Mouse (Mus musculus) megakaryocyte, embryonic 14.5 days (primary cell): Measurements from ENCODE around the gene Snrpd2. TPM values are rescaled to one million over a fixed set of nuclear protein-coding genes. Genes with fewer than 3 reads are reported as not detected.

ENCODE experiments used
- H3K27me3 ChIP-seq: replicated peaks from 2 replicates; pipeline ENCODE3; 2012; ENCODE audit warnings: inconsistent platforms
- H3K36me3 ChIP-seq: replicated peaks from 2 replicates; pipeline ENCODE3; 2012; ENCODE audit warnings: low read length, inconsistent platforms, mixed read lengths
- H3K4me1 ChIP-seq: 2 replicates; pipeline ENCODE4 v1.6.1; 2012; ENCODE audit warnings: inconsistent platforms
- H3K4me3 ChIP-seq: replicated peaks from 2 replicates; pipeline ENCODE3; 2012; ENCODE audit warnings: moderate library complexity, mild to moderate bottlenecking, inconsistent platforms
- H3K9me3 ChIP-seq: 2 replicates; pipeline ENCODE4 v1.6.1; 2012; ENCODE audit warnings: inconsistent platforms
- FLI1 ChIP-seq: IDR thresholded peaks from 2 replicates; pipeline ENCODE4 v1.6.1; 2012; ENCODE audit warnings: low read length, inconsistent platforms, mixed read lengths
- GATA1 ChIP-seq: IDR thresholded peaks from 3 replicates; pipeline ENCODE4 v1.6.1; 2012; ENCODE audit warnings: mixed read lengths, low read length, inconsistent platforms, borderline replicate concordance
- polyA plus RNA-seq: library from polyadenylated mRNA; stranded (reverse); fragments of >175 nt; gene quantifications from 2 replicates; pipeline ENCODE4 v1.2.3, GENCODE M21; 2012; ENCODE audit warnings: low replicate concordance; ENCODE audit not compliant: insufficient read depth

Snrpd2 gene
- polyA plus RNA-seq, 1 experiment, result 69.4 TPM

- Histone ChIP-seq H3K27me3 (peaks cover 58% of the 10 kb centered on the region), H3K4me1 (peaks cover 74% of the 10 kb centered on the region), H3K9me3 (no peaks in the 10 kb centered on the region), H3K36me3 (no peaks in the 10 kb centered on the region), H3K4me3 (no peak overlapping the region)
- TF ChIP-seq GATA1 (no peak), FLI1 (no peak)
Observed at GRCm38 (mm10) chr7:19176516-19176947, 27.0 kb downstream of the Snrpd2 start.

- Histone ChIP-seq H3K9me3 (no peaks in the 10 kb centered on the region), H3K36me3 (peaks cover 2% of the 10 kb centered on the region), H3K4me1 (peaks cover 74% of the 10 kb centered on the region), H3K4me3 (no peak overlapping the region), H3K27me3 (peaks cover 51% of the 10 kb centered on the region)
- no peak for TF ChIP-seq GATA1
- TF ChIP-seq FLI1, result no peak
Observed at GRCm38 (mm10) chr7:19177216-19177615, 27.7 kb downstream of the Snrpd2 start.

DNA sequence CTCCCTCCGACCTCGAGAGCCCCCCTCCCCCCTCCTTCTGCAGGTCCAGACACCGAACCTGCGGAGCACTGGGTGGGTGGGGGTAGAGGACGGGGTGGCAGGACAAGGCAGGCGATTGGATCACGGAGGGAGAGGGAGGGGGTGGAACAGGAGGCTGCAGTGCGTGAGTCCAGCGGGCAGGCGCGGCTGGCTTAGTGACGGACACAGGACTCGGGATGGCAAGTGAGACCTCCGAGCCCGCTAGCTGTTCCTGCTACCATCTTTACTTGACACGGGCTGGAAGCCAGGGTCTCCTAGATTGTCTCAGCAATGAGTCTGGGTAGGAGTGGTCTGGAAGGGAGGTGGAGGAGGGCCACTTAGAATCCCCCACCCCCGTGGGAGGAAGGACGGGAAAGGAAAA, 28.5 kb downstream of the Snrpd2 start:
- Histone ChIP-seq H3K9me3 (no peaks in the 10 kb centered on the region), H3K4me3 (peak overlapping the region; percentile 89), H3K27me3 (peaks cover 44% of the 10 kb centered on the region), H3K36me3 (peaks cover 10% of the 10 kb centered on the region), H3K4me1 (peaks cover 74% of the 10 kb centered on the region)
- TF ChIP-seq FLI1, result no peak
- TF ChIP-seq GATA1, result no peak

- Histone ChIP-seq H3K36me3 (peaks cover 14% of the 10 kb centered on the region), H3K4me1 (peaks cover 74% of the 10 kb centered on the region), H3K27me3 (peaks cover 39% of the 10 kb centered on the region), H3K4me3 (peak overlapping the region; percentile 89), H3K9me3 (no peaks in the 10 kb centered on the region)
- no peak for TF ChIP-seq FLI1
- no peak for TF ChIP-seq GATA1
Observed at GRCm38 (mm10) chr7:19178443-19179092, 29.0 kb downstream of the Snrpd2 start.

GRCm38 (mm10) chr7:19179173-19179572, 29.7 kb downstream of the Snrpd2 start:
- Histone ChIP-seq H3K4me1 (peaks cover 80% of the 10 kb centered on the region), H3K4me3 (peak overlapping the region; percentile 89), H3K27me3 (peaks cover 34% of the 10 kb centered on the region), H3K36me3 (peaks cover 20% of the 10 kb centered on the region), H3K9me3 (no peaks in the 10 kb centered on the region)
- TF ChIP-seq GATA1 (no peak), FLI1 (no peak)

GRCm38 (mm10) chr7:19179936-19180335, 30.4 kb downstream of the Snrpd2 start:
- peak overlapping the region; percentile 89 for H3K4me3 ChIP-seq
- H3K27me3 ChIP-seq, result peaks cover 34% of the 10 kb centered on the region
- H3K36me3 ChIP-seq, result peaks cover 28% of the 10 kb centered on the region
- no peaks in the 10 kb centered on the region for H3K9me3 ChIP-seq
- TF ChIP-seq GATA1 (no peak), FLI1 (no peak)
- peaks cover 87% of the 10 kb centered on the region for H3K4me1 ChIP-seq

DNA sequence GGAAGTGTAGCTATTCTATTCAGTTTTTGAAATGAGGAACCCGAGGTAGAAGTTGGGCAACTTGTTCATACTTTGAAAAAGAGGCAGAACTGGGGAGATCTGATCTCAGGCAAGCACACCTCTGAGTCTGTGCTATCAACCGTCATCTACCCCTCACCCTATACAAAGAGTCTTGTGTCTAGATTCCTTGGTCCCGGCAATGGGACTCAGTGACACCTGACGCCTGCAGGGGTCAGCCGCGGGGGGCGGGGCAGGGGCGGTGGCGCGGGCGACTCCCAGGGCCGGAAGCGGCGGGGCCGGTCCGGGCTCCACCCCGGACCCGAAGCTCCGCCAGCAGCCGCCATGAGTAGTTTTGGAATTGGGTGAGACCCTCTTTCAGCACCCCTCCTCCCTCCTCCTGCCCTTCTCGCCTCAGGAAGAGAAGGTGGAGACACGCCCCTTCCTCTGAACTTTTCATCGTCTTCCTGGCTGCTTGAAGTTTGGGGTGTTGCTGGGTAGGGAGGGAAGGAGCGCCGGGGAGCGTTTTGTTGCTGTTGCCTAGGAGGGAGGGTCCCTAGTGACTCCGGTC, 31.4 kb downstream of the Snrpd2 start:
- Histone ChIP-seq H3K36me3 (peaks cover 38% of the 10 kb centered on the region), H3K4me1 (peaks cover 81% of the 10 kb centered on the region), H3K27me3 (peaks cover 27% of the 10 kb centered on the region), H3K4me3 (peak overlapping the region; percentile 97), H3K9me3 (no peaks in the 10 kb centered on the region)
- TF ChIP-seq FLI1, result no peak
- TF ChIP-seq GATA1, result no peak

GRCm38 (mm10) chr7:19184250-19184649, 34.7 kb downstream of the Snrpd2 start:
- Histone ChIP-seq H3K9me3 (no peaks in the 10 kb centered on the region), H3K27me3 (peaks cover 2% of the 10 kb centered on the region), H3K36me3 (peaks cover 68% of the 10 kb centered on the region), H3K4me3 (no peak overlapping the region), H3K4me1 (peaks cover 59% of the 10 kb centered on the region)
- TF ChIP-seq GATA1 (no peak), FLI1 (no peak)

- H3K4me3 ChIP-seq, result no peak overlapping the region
- H3K27me3 ChIP-seq, result no peaks in the 10 kb centered on the region
- TF ChIP-seq FLI1 (no peak), GATA1 (no peak)
- H3K4me1 ChIP-seq, result peaks cover 54% of the 10 kb centered on the region
- H3K9me3 ChIP-seq, result no peaks in the 10 kb centered on the region
- H3K36me3 ChIP-seq, result peaks cover 69% of the 10 kb centered on the region
Observed at GRCm38 (mm10) chr7:19184758-19185157, 35.2 kb downstream of the Snrpd2 start.

- peaks cover 12% of the 10 kb centered on the region for H3K9me3 ChIP-seq
- peaks cover 98% of the 10 kb centered on the region for H3K36me3 ChIP-seq
- no peaks in the 10 kb centered on the region for H3K27me3 ChIP-seq
- peaks cover 21% of the 10 kb centered on the region for H3K4me1 ChIP-seq
- TF ChIP-seq GATA1 (no peak), FLI1 (no peak)
- no peak overlapping the region for H3K4me3 ChIP-seq
Observed at GRCm38 (mm10) chr7:19194676-19195075, 45.2 kb downstream of the Snrpd2 start.

DNA sequence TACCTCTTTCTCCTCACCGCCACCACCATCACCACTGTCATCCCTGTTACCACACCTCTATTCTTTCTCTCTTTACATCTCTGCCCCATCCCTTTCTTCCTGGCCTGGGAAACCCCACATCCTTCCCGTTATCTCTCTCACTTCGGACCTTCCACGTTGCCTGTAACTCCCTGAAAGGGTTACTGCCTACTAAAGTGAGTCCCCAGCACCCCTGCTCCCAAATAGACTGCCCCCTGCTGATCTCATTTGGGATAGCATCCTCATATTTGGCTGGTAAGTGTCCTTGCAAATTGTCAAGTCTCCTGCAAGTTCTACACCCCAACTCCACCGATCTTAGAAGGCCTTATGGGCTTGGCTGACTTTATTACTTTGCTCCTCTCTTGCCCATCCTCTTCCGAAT, 47.2 kb downstream of the Snrpd2 start:
- no peak for TF ChIP-seq GATA1
- TF ChIP-seq FLI1, result no peak
- peaks cover 98% of the 10 kb centered on the region for H3K36me3 ChIP-seq
- peaks cover 13% of the 10 kb centered on the region for H3K4me1 ChIP-seq
- H3K9me3 ChIP-seq, result peaks cover 12% of the 10 kb centered on the region
- H3K27me3 ChIP-seq, result no peaks in the 10 kb centered on the region
- no peak overlapping the region for H3K4me3 ChIP-seq
